Mouse (Mus musculus): ENCODE data around the gene Trim17. TPM values are rescaled to one million over a fixed set of nuclear protein-coding genes. Genes with fewer than 3 reads are reported as not detected.

The Trim17 gene
- total and polyA plus RNA-seq, 3 experiments, result 0.50 to 0.82 TPM; not detected in 1

GRCm38 (mm10) chr11:58959186-58959825, 4.8 kb downstream of the Trim17 start:
- Histone ChIP-seq H3K27me3 (ENCODE audit: control insufficient read depth in 1 of 2, insufficient read depth in 2 of 2, low read length in 2 of 2) (no peaks in the 10 kb centered on the region), H3K9me3 (replicated peaks; ENCODE audit: insufficient read depth, low read length) (no peaks in the 10 kb centered on the region), H3K4me1 (ENCODE audit: control insufficient read depth in 1 of 2, insufficient read depth in 2 of 2, low read length in 2 of 2) (peaks cover 5% of the 10 kb centered on the region in 2 experiments; a peak in 3 of 4 replicates), H3K36me3 (ENCODE audit: control insufficient read depth in 1 of 2, insufficient read depth in 2 of 2, low read length in 2 of 2) (peaks cover 0 to 10% of the 10 kb centered on the region in 2 experiments; a peak in 2 of 4 replicates), H3K4me3 (ENCODE audit: control insufficient read depth in 1 of 2, insufficient read depth in 1 of 2, low read depth in 2 of 2, low read length in 2 of 2) (no peak overlapping the region), H3K79me2 (ENCODE audit: control insufficient read depth, insufficient read depth, low read length, poor library complexity) (peaks cover 11% of the 10 kb centered on the region), H3K9ac (ENCODE audit: control insufficient read depth, low read depth, low read length, poor library complexity, severe bottlenecking) (no peak overlapping the region), H3K27ac (ENCODE audit: control insufficient read depth, low read depth, low read length) (no peak overlapping the region)
- no peak for TF ChIP-seq ZKSCAN1 (IDR thresholded peaks at IDR 0.05; ENCODE audit: low read depth, low read length)
- TF ChIP-seq MAFK (IDR thresholded peaks at IDR 0.05; ENCODE audit: borderline replicate concordance, low read depth, low read length), result no peak
- TF ChIP-seq CHD1 (IDR thresholded peaks at IDR 0.05; ENCODE audit: low read depth, low read length), result no peak
- DNase-seq (ENCODE audit: low read depth, low spot score), result no peak

GRCm38 (mm10) chr11:58959921-58960465, 5.5 kb downstream of the Trim17 start:
- H3K4me1 ChIP-seq (ENCODE audit: control insufficient read depth in 1 of 2, insufficient read depth in 2 of 2, low read length in 2 of 2), result peaks cover 5% of the 10 kb centered on the region in 2 experiments; a peak in 3 of 4 replicates
- H3K9ac ChIP-seq (ENCODE audit: control insufficient read depth, low read depth, low read length, poor library complexity, severe bottlenecking), result no peak overlapping the region
- no peak for TF ChIP-seq SIN3A (IDR thresholded peaks at IDR 0.05; ENCODE audit: low read length)
- no peak for TF ChIP-seq POLR2A (IDR thresholded peaks at IDR 0.05; ENCODE audit: control insufficient read depth in 1 of 2, insufficient read depth in 1 of 2, low read depth in 1 of 2, low read length in 2 of 2, poor library complexity in 1 of 2)
- TF ChIP-seq ZNF384 (IDR thresholded peaks at IDR 0.05; ENCODE audit: low read depth, low read length), result no peak
- no peak for TF ChIP-seq ZMIZ1 (IDR thresholded peaks at IDR 0.05; ENCODE audit: low read depth, low read length)
- TF ChIP-seq NRF1 (IDR thresholded peaks at IDR 0.05; ENCODE audit: insufficient read depth, low read depth, low read length, poor library complexity, severe bottlenecking), result no peak
- no peak for TF ChIP-seq HCFC1 (IDR thresholded peaks at IDR 0.05; ENCODE audit: low read depth, low read length)
- no peak for TF ChIP-seq KAT2A (conservative IDR thresholded peaks at IDR 0.05; ENCODE audit: low read depth, low read length)
- TF ChIP-seq RAD21 (IDR thresholded peaks at IDR 0.05; ENCODE audit: low read depth, low read length), result no peak
- TF ChIP-seq TCF12 (IDR thresholded peaks at IDR 0.05; ENCODE audit: low read depth, low read length), result no peak
- no peak for TF ChIP-seq TAL1 (IDR thresholded peaks at IDR 0.05; ENCODE audit: low read length)
- no peak for TF ChIP-seq MAZ (IDR thresholded peaks at IDR 0.05; ENCODE audit: low read depth, low read length)
- TF ChIP-seq MYB (IDR thresholded peaks at IDR 0.05; ENCODE audit: low read depth, low read length), result no peak
- H3K4me3 ChIP-seq (ENCODE audit: control insufficient read depth in 1 of 2, insufficient read depth in 1 of 2, low read depth in 2 of 2, low read length in 2 of 2), result no peak overlapping the region
- H3K36me3 ChIP-seq (ENCODE audit: control insufficient read depth in 1 of 2, insufficient read depth in 2 of 2, low read length in 2 of 2), result peaks cover 0 to 10% of the 10 kb centered on the region in 2 experiments; a peak in 2 of 4 replicates
- H3K79me2 ChIP-seq (ENCODE audit: control insufficient read depth, insufficient read depth, low read length, poor library complexity), result peaks cover 10% of the 10 kb centered on the region
- H3K27ac ChIP-seq (ENCODE audit: control insufficient read depth, low read depth, low read length), result no peak overlapping the region
- H3K27me3 ChIP-seq (ENCODE audit: control insufficient read depth in 1 of 2, insufficient read depth in 2 of 2, low read length in 2 of 2), result no peaks in the 10 kb centered on the region
- no peaks in the 10 kb centered on the region for H3K9me3 ChIP-seq (replicated peaks; ENCODE audit: insufficient read depth, low read length)
- no peak for DNase-seq (ENCODE audit: low read depth, low spot score)

Measured in MEL (cell line).